Mouse (Mus musculus) cerebellum, adult 11 months (tissue): ENCODE measurements at regions not wholly inside any gene's neighbourhood (a gene's known extent, or its start where the extent isn't known, plus 50 kb on each side); places are given as distances from the start of the nearest gene placed in this dataset.

ENCODE experiments used
- DNase-seq: peaks from one replicate; pipeline ENCODE4 v3.0.0; 2022

- DNase-seq = no peak
Observed at GRCm38 (mm10) chr1:114835926-114836325, 848.6 kb upstream of the Cntnap5a start.

- no peak for DNase-seq
Observed at GRCm38 (mm10) chr1:114849671-114850070, 834.9 kb upstream of the Cntnap5a start.

DNA sequence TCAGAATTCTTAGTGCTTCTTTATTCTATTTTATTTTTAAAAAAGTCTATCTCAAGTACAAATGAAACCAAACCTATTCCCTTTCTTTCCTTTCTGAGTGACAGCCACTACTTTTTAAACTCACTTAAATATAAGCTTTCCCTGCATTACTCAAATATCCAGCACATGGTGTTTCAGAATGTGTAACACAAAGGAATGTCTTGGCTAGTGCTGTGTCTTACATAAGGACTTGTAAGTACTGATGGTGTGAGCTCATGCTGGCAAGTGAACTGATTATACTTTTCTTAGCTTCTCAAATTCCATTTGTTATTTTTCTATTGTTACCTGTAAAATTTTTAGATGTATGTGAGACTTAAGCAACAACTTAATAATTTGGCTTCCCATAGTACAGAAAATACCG, 823.6 kb upstream of the Cntnap5a start:
- DNase-seq = no peak

GRCm38 (mm10) chr1:114862927-114863326, 821.6 kb upstream of the Cntnap5a start:
- peak; percentile 36 for DNase-seq

DNA sequence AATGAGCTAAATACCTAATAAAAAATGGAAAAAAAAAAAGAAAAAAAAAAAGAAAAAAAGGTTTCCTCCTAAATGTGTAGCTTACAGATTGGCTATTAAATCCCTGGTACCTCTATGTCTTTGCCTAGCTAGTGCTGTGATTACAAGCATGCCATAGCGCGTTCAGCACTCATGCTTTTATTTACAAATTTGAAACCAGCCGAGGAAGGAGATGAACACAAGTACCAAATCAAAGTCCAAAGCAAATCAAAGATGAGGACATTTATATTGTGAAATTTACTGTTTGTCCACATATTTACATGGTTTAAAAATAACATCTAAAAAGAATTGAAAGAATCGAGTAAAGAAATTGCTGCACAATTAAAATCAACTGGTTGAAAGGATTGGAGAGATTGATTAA, 808.8 kb upstream of the Cntnap5a start:
- DNase-seq = no peak
